Mouse (Mus musculus): ENCODE results near the gene Slc6a9. TPM values are rescaled to one million over a fixed set of nuclear protein-coding genes. Genes with fewer than 3 reads are reported as not detected.

The Slc6a9 gene
- polyA plus RNA-seq, 2 experiments: 31.5 to 56.3 TPM

- WGBS (ENCODE audit: insufficient replicate concordance): 84% methylated on average over 8 of the region's 8 CpGs
These were observed 60.3 kb downstream of the Slc6a9 start for GRCm38 (mm10) chr4:117894601-117895000.

DNA sequence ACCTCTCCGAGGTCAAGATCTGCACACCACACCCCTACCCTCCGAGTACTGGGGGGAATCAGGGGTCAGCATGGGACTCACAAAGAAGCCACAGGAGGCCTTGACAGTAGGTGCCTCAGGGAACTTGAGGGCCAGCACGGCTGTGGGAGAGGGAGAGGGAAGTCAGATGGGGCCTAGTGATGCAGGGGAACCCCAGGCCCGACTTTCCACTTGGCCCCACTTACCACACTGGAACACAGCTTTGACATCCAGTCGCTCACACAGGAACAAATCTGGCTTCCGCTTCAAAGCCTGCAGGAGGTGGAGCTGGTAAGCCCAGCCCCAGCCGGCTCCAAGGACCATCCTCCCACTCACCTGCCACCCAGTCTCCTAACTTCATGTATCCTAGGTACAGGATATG, 61.0 kb downstream of the Slc6a9 start:
- peaks cover 2 to 5% of the 10 kb centered on the region in 2 experiments; a peak in 1 of 4 replicates for H3K4me1 ChIP-seq (replicated peaks; ENCODE audit: control insufficient read depth in 2 of 2, insufficient read depth in 2 of 2, low read length in 1 of 2)
- no peak overlapping the region for H3K27ac ChIP-seq
- DNase-seq (ENCODE audit: low read depth in 3 of 3, low spot score in 3 of 3) (no peak), ATAC-seq (ENCODE audit: insufficient read depth) (no peak)
- H3K4me3 ChIP-seq (ENCODE audit: insufficient read depth in 1 of 2, low read depth in 2 of 2, low read length in 2 of 2): no peak overlapping the region
- 76% methylated on average over 7 of the region's 7 CpGs for WGBS (ENCODE audit: insufficient replicate concordance)
- no peak for TF ChIP-seq CTCF (IDR thresholded peaks at IDR 0.05; ENCODE audit: low read depth)
- TF ChIP-seq EP300 (IDR thresholded peaks at IDR 0.05; ENCODE audit: low read depth): no peak
- H3K4me2 ChIP-seq (ENCODE audit: low read depth): no peak overlapping the region
- H3K9me3 ChIP-seq (ENCODE audit: control insufficient read depth, low read length): no peaks in the 10 kb centered on the region
- H3K36me3 ChIP-seq (replicated peaks; ENCODE audit: control insufficient read depth, insufficient read depth, low read depth): peaks cover 16% of the 10 kb centered on the region
- no peaks in the 10 kb centered on the region for H3K27me3 ChIP-seq (ENCODE audit: control insufficient read depth, insufficient read depth, low read length)
- no peak overlapping the region for H3K9ac ChIP-seq (replicated peaks)

More at GRCm38 (mm10) chr4:117894601-117895000, 60.3 kb downstream of the Slc6a9 start:
- H3K4me2 ChIP-seq (ENCODE audit: low read depth): no peak overlapping the region
- ATAC-seq (ENCODE audit: insufficient read depth): no peak
- no peaks in the 10 kb centered on the region for H3K27me3 ChIP-seq (ENCODE audit: control insufficient read depth, insufficient read depth, low read length)
- H3K9ac ChIP-seq (replicated peaks): no peak overlapping the region
- no peaks in the 10 kb centered on the region for H3K9me3 ChIP-seq (ENCODE audit: control insufficient read depth, low read length)
- peaks cover 9% of the 10 kb centered on the region for H3K36me3 ChIP-seq (replicated peaks; ENCODE audit: control insufficient read depth, insufficient read depth, low read depth)
- H3K27ac ChIP-seq: no peak overlapping the region
- H3K4me3 ChIP-seq (ENCODE audit: insufficient read depth in 1 of 2, low read depth in 2 of 2, low read length in 2 of 2): no peak overlapping the region
- H3K4me1 ChIP-seq (replicated peaks; ENCODE audit: control insufficient read depth in 2 of 2, insufficient read depth in 2 of 2, low read length in 1 of 2): peaks cover 2 to 5% of the 10 kb centered on the region in 2 experiments; a peak in 1 of 4 replicates
- DNase-seq (ENCODE audit: low read depth in 3 of 3, low spot score in 3 of 3): no peak
- TF ChIP-seq CTCF (IDR thresholded peaks at IDR 0.05; ENCODE audit: low read depth): no peak
- no peak for TF ChIP-seq EP300 (IDR thresholded peaks at IDR 0.05; ENCODE audit: low read depth)

DNA sequence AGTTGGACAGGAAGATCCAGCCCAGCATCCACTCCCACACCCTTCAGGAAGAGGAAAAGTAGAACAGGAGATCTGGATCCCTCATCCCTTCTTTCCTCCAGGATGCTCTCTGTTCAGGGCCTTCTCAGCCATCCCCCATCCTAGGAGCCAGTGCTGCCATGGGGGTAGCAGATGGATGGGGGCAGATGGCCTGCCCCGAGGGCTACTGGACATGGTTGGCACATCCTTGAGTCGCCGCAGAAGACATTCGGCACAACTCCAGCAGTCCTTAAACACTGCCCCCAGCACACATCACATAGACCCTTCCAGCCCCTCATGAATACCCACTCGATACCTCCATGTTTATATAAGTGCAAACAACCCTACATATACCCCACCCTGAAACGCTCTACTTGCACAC, 61.7 kb downstream of the Slc6a9 start:
- Histone ChIP-seq H3K9ac (replicated peaks) (no peak overlapping the region), H3K27ac (no peak overlapping the region), H3K4me3 (ENCODE audit: insufficient read depth in 1 of 2, low read depth in 2 of 2, low read length in 2 of 2) (no peak overlapping the region), H3K4me1 (replicated peaks; ENCODE audit: control insufficient read depth in 2 of 2, insufficient read depth in 2 of 2, low read length in 1 of 2) (peaks cover 2 to 4% of the 10 kb centered on the region in 2 experiments; a peak in 1 of 4 replicates), H3K4me2 (ENCODE audit: low read depth) (no peak overlapping the region), H3K36me3 (replicated peaks; ENCODE audit: control insufficient read depth, insufficient read depth, low read depth) (peaks cover 18% of the 10 kb centered on the region), H3K27me3 (ENCODE audit: control insufficient read depth, insufficient read depth, low read length) (no peaks in the 10 kb centered on the region), H3K9me3 (ENCODE audit: control insufficient read depth, low read length) (no peaks in the 10 kb centered on the region)
- TF ChIP-seq CTCF (IDR thresholded peaks at IDR 0.05; ENCODE audit: low read depth) (no peak), EP300 (IDR thresholded peaks at IDR 0.05; ENCODE audit: low read depth) (no peak)
- WGBS (ENCODE audit: insufficient replicate concordance): 88% methylated on average over 6 of the region's 6 CpGs
- ATAC-seq (ENCODE audit: insufficient read depth) (no peak), DNase-seq (ENCODE audit: low read depth in 3 of 3, low spot score in 3 of 3) (no peak)

- ATAC-seq (ENCODE audit: insufficient read depth): no peak
- DNase-seq (ENCODE audit: low read depth in 3 of 3, low spot score in 3 of 3): no peak
- TF ChIP-seq EP300 (IDR thresholded peaks at IDR 0.05; ENCODE audit: low read depth): no peak
- TF ChIP-seq CTCF (IDR thresholded peaks at IDR 0.05; ENCODE audit: low read depth): no peak
- no peak overlapping the region for H3K4me3 ChIP-seq (ENCODE audit: insufficient read depth in 1 of 2, low read depth in 2 of 2, low read length in 2 of 2)
- H3K27me3 ChIP-seq (ENCODE audit: control insufficient read depth, insufficient read depth, low read length): no peaks in the 10 kb centered on the region
- no peak overlapping the region for H3K27ac ChIP-seq
- H3K9me3 ChIP-seq (ENCODE audit: control insufficient read depth, low read length): no peaks in the 10 kb centered on the region
- peaks cover 22% of the 10 kb centered on the region for H3K36me3 ChIP-seq (replicated peaks; ENCODE audit: control insufficient read depth, insufficient read depth, low read depth)
- H3K4me2 ChIP-seq (ENCODE audit: low read depth): no peak overlapping the region
- no peak overlapping the region for H3K9ac ChIP-seq (replicated peaks)
- 64% methylated on average over 3 of the region's 3 CpGs for WGBS (ENCODE audit: insufficient replicate concordance)
- no peaks in the 10 kb centered on the region for H3K4me1 ChIP-seq (replicated peaks; ENCODE audit: control insufficient read depth in 2 of 2, insufficient read depth in 2 of 2, low read length in 1 of 2)
These were observed 63.8 kb downstream of the Slc6a9 start for GRCm38 (mm10) chr4:117898111-117898510.

DNA sequence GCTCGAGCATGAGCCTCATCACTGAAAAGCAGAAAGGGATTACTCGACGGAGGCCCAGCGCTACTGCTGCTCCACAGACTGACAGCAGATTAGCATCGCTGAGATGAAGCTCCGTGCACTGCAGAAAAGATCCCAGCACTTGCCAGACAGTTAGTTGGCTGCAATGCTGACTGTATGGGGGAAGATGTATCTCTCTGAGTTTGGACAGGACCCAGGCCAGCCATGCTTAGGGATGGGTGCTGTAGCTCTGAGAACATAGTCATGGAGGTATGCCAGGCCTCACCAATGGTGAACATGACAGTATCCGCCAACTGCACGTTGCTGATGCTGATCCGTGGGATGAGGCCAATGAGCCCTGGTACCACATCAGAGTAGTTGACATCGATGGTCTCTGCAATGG, 69.8 kb downstream of the Slc6a9 start:
- Histone ChIP-seq H3K4me3 (ENCODE audit: insufficient read depth in 1 of 2, low read depth in 2 of 2, low read length in 2 of 2) (no peak overlapping the region), H3K4me1 (replicated peaks; ENCODE audit: control insufficient read depth in 2 of 2, insufficient read depth in 2 of 2, low read length in 1 of 2) (no peaks in the 10 kb centered on the region), H3K27me3 (ENCODE audit: control insufficient read depth, insufficient read depth, low read length) (no peaks in the 10 kb centered on the region), H3K4me2 (ENCODE audit: low read depth) (no peak overlapping the region), H3K36me3 (replicated peaks; ENCODE audit: control insufficient read depth, insufficient read depth, low read depth) (peaks cover 17% of the 10 kb centered on the region), H3K9me3 (ENCODE audit: control insufficient read depth, low read length) (no peaks in the 10 kb centered on the region), H3K27ac (no peak overlapping the region), H3K9ac (replicated peaks) (no peak overlapping the region)
- DNase-seq (ENCODE audit: low read depth in 3 of 3, low spot score in 3 of 3) (no peak), ATAC-seq (ENCODE audit: insufficient read depth) (no peak)
- WGBS (ENCODE audit: insufficient replicate concordance): 92% methylated on average over 10 of the region's 10 CpGs
- TF ChIP-seq CTCF (IDR thresholded peaks at IDR 0.05; ENCODE audit: low read depth) (no peak), EP300 (IDR thresholded peaks at IDR 0.05; ENCODE audit: low read depth) (no peak)
